Mouse (Mus musculus): ENCODE results near the gene Cul9.

GRCm38 (mm10) chr17:46519971-46520370 is 26.2 kb downstream of the Cul9 start:
- TF ChIP-seq GATA1 (IDR thresholded peaks at IDR 0.05; ENCODE audit: borderline replicate concordance, low read length), result no peak
- no peak for TF ChIP-seq FLI1 (IDR thresholded peaks at IDR 0.05; ENCODE audit: low read length)
